Mouse (Mus musculus): ENCODE measurements around the gene Snx9.

- TF ChIP-seq POLR2A (IDR thresholded peaks at IDR 0.05; ENCODE audit: low read depth, low read length), result no peak
- no peak for TF ChIP-seq CTCF (IDR thresholded peaks at IDR 0.05; ENCODE audit: borderline replicate concordance, insufficient read depth, low read length)
Observed at GRCm38 (mm10) chr17:5963766-5964165, 122.6 kb downstream of the Snx9 start.

Data from embryonic fibroblast, embryonic 13.5 days (primary cell).